Mouse (Mus musculus): ENCODE measurements around the gene Abtb1. TPM values are rescaled to one million over a fixed set of nuclear protein-coding genes. Genes with fewer than 3 reads are reported as not detected.

Abtb1 gene
- polyA plus RNA-seq, 1 experiment from 2014 or later = 39.4 TPM

DNA sequence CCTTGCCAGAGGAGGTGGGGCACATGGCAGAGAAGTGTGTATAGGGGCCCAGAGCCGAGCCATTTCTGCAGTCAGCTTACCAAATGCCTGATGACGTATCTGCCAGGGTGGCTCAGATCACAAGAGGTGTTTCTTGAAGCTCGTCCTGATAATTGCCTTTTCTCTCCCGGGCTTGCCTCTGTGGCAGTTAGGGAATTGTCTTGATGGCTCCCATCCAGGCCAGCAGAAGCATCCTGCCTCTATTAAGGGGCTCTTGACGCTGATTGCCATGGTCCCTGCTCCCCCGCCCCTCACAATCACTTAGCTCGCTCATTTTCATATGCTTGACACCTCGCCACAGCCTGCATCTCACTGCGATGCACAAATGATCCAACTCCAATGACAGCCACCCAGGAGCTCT is 50.5 kb downstream of the Abtb1 start:
- Histone ChIP-seq H3K9me3 (ENCODE audit: control insufficient read depth, low read length) (no peaks in the 10 kb centered on the region), H3K27ac (ENCODE audit: low read depth, low read length) (no peak overlapping the region), H3K4me2 (ENCODE audit: low read length) (no peak overlapping the region), H3K9ac (ENCODE audit: low read depth, low read length) (no peak overlapping the region), H3K4me1 (ENCODE audit: control insufficient read depth, insufficient read depth, low read depth, low read length) (peaks cover 41% of the 10 kb centered on the region), H3K36me3 (ENCODE audit: control insufficient read depth, insufficient read depth, low read length) (no peaks in the 10 kb centered on the region), H3K27me3 (replicated peaks; ENCODE audit: control insufficient read depth, insufficient read depth, low read length) (no peaks in the 10 kb centered on the region), H3K4me3 (ENCODE audit: low read length) (no peak overlapping the region)
- 23% methylated on average over 9 of the region's 9 CpGs for WGBS
- ATAC-seq = no peak

DNA sequence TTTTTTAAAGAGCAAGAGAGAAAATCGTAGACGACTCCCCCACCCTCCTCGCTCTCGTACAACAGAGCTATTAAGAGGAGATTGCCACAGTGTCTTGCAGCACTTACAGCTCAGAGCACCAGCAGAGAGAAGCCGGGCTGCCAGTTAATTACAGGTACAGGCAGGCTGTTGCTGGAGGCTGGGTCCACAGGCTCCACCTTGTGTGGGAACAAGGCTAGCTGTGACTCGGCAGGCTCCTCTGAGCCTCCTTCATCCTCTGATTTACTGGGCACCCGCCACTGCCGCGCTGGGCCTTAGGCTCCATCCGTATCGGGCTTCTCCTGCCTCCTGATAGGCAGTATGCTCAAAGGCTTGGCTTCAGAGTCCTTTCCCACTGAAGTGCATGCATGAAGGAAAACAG is 53.6 kb downstream of the Abtb1 start:
- H3K9ac ChIP-seq (ENCODE audit: low read depth, low read length) = peak overlapping the region; percentile 35; the same call in 1 of the 2 replicates
- WGBS = 50% methylated on average over 11 of the region's 11 CpGs
- H3K4me2 ChIP-seq (ENCODE audit: low read length) = no peak overlapping the region
- no peak overlapping the region for H3K4me3 ChIP-seq (ENCODE audit: low read length)
- H3K9me3 ChIP-seq (ENCODE audit: control insufficient read depth, low read length) = no peaks in the 10 kb centered on the region
- H3K27me3 ChIP-seq (replicated peaks; ENCODE audit: control insufficient read depth, insufficient read depth, low read length) = no peaks in the 10 kb centered on the region
- H3K36me3 ChIP-seq (ENCODE audit: control insufficient read depth, insufficient read depth, low read length) = no peaks in the 10 kb centered on the region
- peak; percentile 53 for ATAC-seq
- 0 out of 2 replicates have a peak overlapping the region, but pooled peaks have one; percentile 40 for H3K27ac ChIP-seq (ENCODE audit: low read depth, low read length)
- peaks cover 34% of the 10 kb centered on the region for H3K4me1 ChIP-seq (ENCODE audit: control insufficient read depth, insufficient read depth, low read depth, low read length)

DNA sequence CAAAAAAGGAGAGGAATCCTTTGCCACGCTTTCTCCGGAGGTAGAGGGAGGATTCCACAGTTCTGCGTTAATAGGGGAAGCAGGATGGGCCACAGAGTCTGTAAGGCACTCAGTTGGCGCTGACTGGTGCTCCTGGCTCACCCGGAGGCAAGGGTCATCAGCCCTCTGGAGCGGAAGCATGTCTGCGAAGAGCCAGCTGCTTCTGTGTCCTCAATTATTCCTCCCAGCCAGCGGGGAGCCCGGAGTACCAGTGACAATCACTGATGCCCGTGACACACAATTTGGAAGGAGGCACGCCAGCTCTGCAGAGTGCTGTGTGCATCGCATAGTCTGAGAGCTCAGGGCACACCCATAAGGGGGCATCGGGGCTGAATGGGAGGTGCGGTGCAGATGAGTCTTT is 54.3 kb downstream of the Abtb1 start:
- peaks cover 28% of the 10 kb centered on the region for H3K4me1 ChIP-seq (ENCODE audit: control insufficient read depth, insufficient read depth, low read depth, low read length)
- ATAC-seq = peak; percentile 16; the same call in 1 of the 2 replicates
- H3K27me3 ChIP-seq (replicated peaks; ENCODE audit: control insufficient read depth, insufficient read depth, low read length) = no peaks in the 10 kb centered on the region
- no peak overlapping the region for H3K27ac ChIP-seq (ENCODE audit: low read depth, low read length)
- no peaks in the 10 kb centered on the region for H3K9me3 ChIP-seq (ENCODE audit: control insufficient read depth, low read length)
- H3K36me3 ChIP-seq (ENCODE audit: control insufficient read depth, insufficient read depth, low read length) = no peaks in the 10 kb centered on the region
- 29% methylated on average over 14 of the region's 14 CpGs for WGBS
- H3K9ac ChIP-seq (ENCODE audit: low read depth, low read length) = peak overlapping the region; percentile 22; the same call in 1 of the 2 replicates
- peak overlapping the region; percentile 29 for H3K4me2 ChIP-seq (ENCODE audit: low read length)
- H3K4me3 ChIP-seq (ENCODE audit: low read length) = no peak overlapping the region

DNA sequence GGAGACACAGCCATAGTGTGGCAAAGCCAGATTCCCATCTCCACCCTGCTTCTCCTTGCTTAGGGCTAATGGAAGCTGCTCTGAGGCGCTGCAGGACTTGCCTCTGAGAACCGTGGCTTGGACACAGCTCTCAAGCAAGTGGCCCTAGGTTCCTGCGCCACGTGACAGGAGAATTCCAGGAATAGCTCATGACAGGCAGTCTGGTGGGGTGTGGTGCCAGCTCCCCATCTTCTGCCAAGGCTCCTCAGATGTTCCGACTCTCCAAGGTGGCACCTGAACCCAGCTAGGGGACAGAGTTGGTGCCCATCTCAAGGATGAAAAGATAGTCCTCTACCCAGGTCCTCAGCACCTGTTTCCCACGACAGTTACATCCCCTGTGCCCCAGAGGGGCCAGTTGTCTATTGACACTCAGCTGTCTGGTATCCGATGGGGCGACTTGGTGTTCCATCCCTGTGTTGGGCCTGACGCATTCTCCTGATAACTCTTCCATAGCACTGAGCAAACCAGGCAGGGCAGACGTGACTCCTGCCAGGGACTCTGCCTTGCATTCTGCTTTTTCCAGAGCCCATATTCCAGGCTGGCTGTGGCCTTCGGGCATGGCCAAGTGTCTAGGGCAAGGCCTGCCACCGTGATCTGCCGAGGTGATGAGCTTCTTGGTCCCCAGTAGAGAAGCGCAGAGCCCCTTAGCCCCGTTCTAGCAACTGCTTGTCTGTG is 54.9 kb downstream of the Abtb1 start:
- peak overlapping the region; percentile 22 for H3K9ac ChIP-seq (ENCODE audit: low read depth, low read length)
- H3K4me1 ChIP-seq (ENCODE audit: control insufficient read depth, insufficient read depth, low read depth, low read length) = peaks cover 26% of the 10 kb centered on the region

More for the DNA sequence above, 54.9 kb downstream of the Abtb1 start:
- Histone ChIP-seq H3K27ac (ENCODE audit: low read depth, low read length) (peak overlapping the region; percentile 59; the same call in 1 of the 2 replicates), H3K4me3 (ENCODE audit: low read length) (no peak overlapping the region), H3K36me3 (ENCODE audit: control insufficient read depth, insufficient read depth, low read length) (no peaks in the 10 kb centered on the region), H3K27me3 (replicated peaks; ENCODE audit: control insufficient read depth, insufficient read depth, low read length) (no peaks in the 10 kb centered on the region), H3K9me3 (ENCODE audit: control insufficient read depth, low read length) (no peaks in the 10 kb centered on the region), H3K4me2 (ENCODE audit: low read length) (no peak overlapping the region)
- 84% methylated on average over 15 of the region's 15 CpGs for WGBS
- ATAC-seq = no peak

Other genes starting within 250 kb of the Abtb1 start
- gene Kbtbd12, start 204.0 kb downstream of the Abtb1 start, polyA plus RNA-seq (2015; fragmentation: Nextera tagmentation; extraction: Ambion mirVana) = 0.60 and 0.74 TPM in 2 replicates
- 79.1 and 96.8 TPM in 2 replicates for gene Mgll, start 117.6 kb downstream of the Abtb1 start, polyA plus RNA-seq (2015; fragmentation: Nextera tagmentation; extraction: Ambion mirVana)
- 553 and 621 TPM in 2 replicates for gene Podxl2, start 33.1 kb upstream of the Abtb1 start, polyA plus RNA-seq (2015; fragmentation: Nextera tagmentation; extraction: Ambion mirVana)
- gene Mcm2, start 56.8 kb upstream of the Abtb1 start, polyA plus RNA-seq (2015; fragmentation: Nextera tagmentation; extraction: Ambion mirVana) = 27.3 and 35.0 TPM in 2 replicates
- 92.3 and 94.7 TPM in 2 replicates for gene Tpra1, start 60.3 kb upstream of the Abtb1 start, polyA plus RNA-seq (2015; fragmentation: Nextera tagmentation; extraction: Ambion mirVana)

Data from hindbrain, embryonic 16.5 days (tissue).